Mouse (Mus musculus) neural tube, embryonic 13.5 days (tissue): ENCODE data around the gene Cpa5. TPM values are rescaled to one million over a fixed set of nuclear protein-coding genes. Genes with fewer than 3 reads are reported as not detected.

Experiments used
- ATAC-seq: fragments of 200-750 bp; cut with Nextera tagmentation; 2 replicates; pipeline ENCODE4 v1.8.0; 2017; ENCODE audit warnings: low read depth, mild to moderate bottlenecking, moderate TSS enrichment, moderate library complexity
- H3K27ac ChIP-seq: fragments of 300-500 bp; sonication (generic); replicated peaks from 2 replicates; pipeline ENCODE4 v1.5.1; 2015; ENCODE audit warnings: moderate library complexity, mild to moderate bottlenecking, inconsistent platforms
- H3K27me3 ChIP-seq: fragments of 300-500 bp; sonication (generic); 2 replicates; pipeline ENCODE4 v1.6.1; 2015; ENCODE audit warnings: mild to moderate bottlenecking, inconsistent platforms
- H3K36me3 ChIP-seq: fragments of 300-500 bp; sonication (generic); 2 replicates; pipeline ENCODE4 v1.6.1; 2015; ENCODE audit warnings: mild to moderate bottlenecking, inconsistent platforms
- H3K4me1 ChIP-seq: fragments of 300-500 bp; sonication (generic); replicated peaks from 2 replicates; pipeline ENCODE4 v1.6.1; 2015; ENCODE audit warnings: inconsistent platforms
- H3K4me2 ChIP-seq: fragments of 300-500 bp; sonication (generic); 2 replicates; pipeline ENCODE4 v1.6.1; 2015; ENCODE audit warnings: inconsistent platforms, mild to moderate bottlenecking, moderate library complexity
- H3K4me3 ChIP-seq: fragments of 300-500 bp; sonication (generic); 2 replicates; pipeline ENCODE4 v1.5.1; 2015; ENCODE audit warnings: mild to moderate bottlenecking, inconsistent platforms
- H3K9ac ChIP-seq: fragments of 300-500 bp; sonication (generic); 2 replicates; pipeline ENCODE4 v1.6.1; 2015; ENCODE audit warnings: moderate library complexity, mild to moderate bottlenecking, inconsistent platforms
- H3K9me3 ChIP-seq: fragments of 300-500 bp; sonication (generic); 2 replicates; pipeline ENCODE4 v1.6.1; 2016; ENCODE audit warnings: inconsistent platforms
- WGBS: fragments of 180-500 bp; shearing (Covaris S2); methylation state at CpG from one replicate; pipeline ENCODE4 v1.1.7; 2015; 5-methylcytosine and 5-hydroxymethylcytosine counted together
- polyA plus RNA-seq: library from polyadenylated mRNA; unstranded; fragments of >200 nt; fragmentation: Nextera tagmentation; extraction: Ambion mirVana; gene quantifications from 2 replicates; pipeline ENCODE4 v1.2.1, GENCODE M21; 2015

The Cpa5 gene
- polyA plus RNA-seq, 1 experiment from 2014 or later, result not detected

- Histone ChIP-seq H3K36me3 (no peaks in the 10 kb centered on the region), H3K4me2 (peak overlapping the region; percentile 40), H3K4me3 (no peak overlapping the region), H3K9me3 (no peaks in the 10 kb centered on the region), H3K27me3 (no peaks in the 10 kb centered on the region), H3K27ac (peak overlapping the region; percentile 92), H3K4me1 (peaks cover 57% of the 10 kb centered on the region), H3K9ac (peak overlapping the region; percentile 59)
- 40% methylated on average over 9 of the region's 9 CpGs for WGBS
- peak; percentile 57 for ATAC-seq
Observed at GRCm38 (mm10) chr6:30674714-30675280, 64.0 kb downstream of the Cpa5 start.

DNA sequence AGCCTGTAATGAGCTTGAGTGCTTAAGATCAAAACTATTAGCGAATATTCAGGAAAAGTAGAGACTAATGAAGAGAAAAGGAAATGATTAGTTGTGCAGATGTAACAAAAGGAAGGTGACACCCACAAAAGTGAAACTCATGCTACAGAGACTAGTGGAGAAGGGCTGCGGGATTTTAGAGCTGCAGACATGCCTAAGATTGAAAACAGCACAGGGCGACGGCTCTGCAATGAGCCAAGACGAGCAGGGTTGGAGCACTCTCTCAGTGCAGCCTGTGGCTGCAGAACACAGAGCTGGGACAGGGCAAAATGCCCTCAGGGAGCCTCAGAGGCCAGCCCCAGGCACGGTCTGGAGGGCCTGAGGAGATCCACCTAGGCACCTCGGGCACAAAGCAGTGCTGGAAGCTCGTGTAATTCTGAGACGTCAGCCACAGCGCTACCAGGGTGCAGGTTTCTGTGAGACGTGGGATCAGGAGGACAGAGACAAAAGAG lies 64.5 kb downstream of the Cpa5 start:
- Histone ChIP-seq H3K36me3 (no peaks in the 10 kb centered on the region), H3K27ac (peak overlapping the region; percentile 92), H3K9ac (peak overlapping the region; percentile 57), H3K9me3 (no peaks in the 10 kb centered on the region), H3K27me3 (no peaks in the 10 kb centered on the region), H3K4me2 (peak overlapping the region; percentile 40), H3K4me1 (peaks cover 57% of the 10 kb centered on the region), H3K4me3 (no peak overlapping the region)
- peak; percentile 45 for ATAC-seq
- 11% methylated on average over 11 of the region's 11 CpGs for WGBS

DNA sequence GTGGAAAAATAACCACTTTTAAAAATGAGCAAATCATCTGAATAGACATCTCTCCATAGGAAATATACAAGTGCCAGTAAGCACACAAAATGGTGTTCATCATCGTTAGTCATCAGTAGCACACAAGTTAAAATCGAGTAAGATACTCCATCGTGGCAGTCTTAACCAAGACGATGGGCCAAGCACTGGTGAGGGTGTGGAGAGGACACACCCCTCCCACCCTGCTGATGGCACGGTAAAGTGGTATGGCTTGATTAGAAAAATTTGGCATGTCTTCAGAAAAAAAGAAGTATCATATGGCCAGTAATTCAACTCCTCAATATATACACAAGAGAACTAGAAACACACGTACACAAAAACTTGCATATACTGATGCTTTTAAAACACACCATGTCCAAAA lies 65.7 kb downstream of the Cpa5 start:
- WGBS, result 87% methylated on average over 6 of the region's 6 CpGs
- ATAC-seq, result no peak
- no peak overlapping the region for H3K27ac ChIP-seq

GRCm38 (mm10) chr6:30677591-30677990 lies 66.8 kb downstream of the Cpa5 start:
- WGBS, result 79% methylated on average over 9 of the region's 9 CpGs
- Histone ChIP-seq H3K4me1 (peaks cover 55% of the 10 kb centered on the region), H3K27me3 (no peaks in the 10 kb centered on the region), H3K27ac (no peak overlapping the region), H3K9me3 (no peaks in the 10 kb centered on the region), H3K36me3 (no peaks in the 10 kb centered on the region), H3K4me3 (no peak overlapping the region), H3K9ac (no peak overlapping the region), H3K4me2 (no peak overlapping the region)
- ATAC-seq, result no peak

More for the DNA sequence above, 65.7 kb downstream of the Cpa5 start:
- Histone ChIP-seq H3K4me3 (no peak overlapping the region), H3K27me3 (no peaks in the 10 kb centered on the region), H3K4me1 (peaks cover 53% of the 10 kb centered on the region), H3K36me3 (no peaks in the 10 kb centered on the region), H3K4me2 (no peak overlapping the region), H3K9me3 (no peaks in the 10 kb centered on the region), H3K9ac (no peak overlapping the region)

GRCm38 (mm10) chr6:30678482-30678881 lies 67.7 kb downstream of the Cpa5 start:
- Histone ChIP-seq H3K27me3 (no peaks in the 10 kb centered on the region), H3K36me3 (no peaks in the 10 kb centered on the region), H3K9ac (peak overlapping the region; percentile 18; the same call in 1 of the 2 replicates), H3K4me2 (no peak overlapping the region), H3K27ac (peak overlapping the region; percentile 72), H3K4me3 (no peak overlapping the region), H3K4me1 (peaks cover 54% of the 10 kb centered on the region), H3K9me3 (no peaks in the 10 kb centered on the region)
- peak; percentile 69; the same call in 1 of the 2 replicates for ATAC-seq
- 37% methylated on average over 6 of the region's 6 CpGs for WGBS

DNA sequence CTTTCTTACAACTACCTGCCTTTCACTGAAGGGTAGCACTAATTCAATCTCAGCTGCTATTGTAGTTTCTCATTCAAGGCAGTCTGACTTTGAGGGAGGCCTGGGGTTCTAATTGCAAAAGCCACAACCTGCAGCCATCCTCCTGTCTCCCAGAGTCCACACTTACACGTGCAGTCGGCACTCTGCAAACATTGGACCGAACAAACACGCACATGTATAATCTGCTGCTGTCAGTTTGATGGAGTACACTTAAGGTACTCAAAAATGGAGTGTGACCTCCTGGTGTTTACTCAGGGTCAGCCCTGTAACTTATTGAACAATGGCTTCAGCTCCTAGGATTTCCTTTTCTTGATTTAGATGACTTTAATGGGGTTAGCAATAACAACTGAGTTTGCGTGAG lies 68.8 kb downstream of the Cpa5 start:
- H3K27ac ChIP-seq, result 0 out of 2 replicates have a peak overlapping the region, but pooled peaks have one; percentile 23
- H3K9me3 ChIP-seq, result no peaks in the 10 kb centered on the region
- no peak overlapping the region for H3K4me3 ChIP-seq
- no peaks in the 10 kb centered on the region for H3K36me3 ChIP-seq
- WGBS, result 64% methylated on average over 5 of the region's 5 CpGs
- no peaks in the 10 kb centered on the region for H3K27me3 ChIP-seq
- no peak for ATAC-seq
- peaks cover 43% of the 10 kb centered on the region for H3K4me1 ChIP-seq
- H3K9ac ChIP-seq, result peak overlapping the region; percentile 45; the same call in 1 of the 2 replicates
- no peak overlapping the region for H3K4me2 ChIP-seq

- 76% methylated on average over 7 of the region's 7 CpGs for WGBS
- no peak overlapping the region for H3K4me3 ChIP-seq
- no peak overlapping the region for H3K4me2 ChIP-seq
- no peaks in the 10 kb centered on the region for H3K36me3 ChIP-seq
- peaks cover 34% of the 10 kb centered on the region for H3K4me1 ChIP-seq
- ATAC-seq, result no peak
- no peak overlapping the region for H3K9ac ChIP-seq
- H3K27me3 ChIP-seq, result no peaks in the 10 kb centered on the region
- no peaks in the 10 kb centered on the region for H3K9me3 ChIP-seq
- no peak overlapping the region for H3K27ac ChIP-seq
Observed at GRCm38 (mm10) chr6:30680442-30680841, 69.6 kb downstream of the Cpa5 start.

Other genes starting within 250 kb of the Cpa5 start
- gene Zc3hc1, start 220.0 kb upstream of the Cpa5 start, polyA plus RNA-seq, result 59.0 and 59.6 TPM in 2 replicates
- gene Klhdc10, start 209.1 kb upstream of the Cpa5 start, polyA plus RNA-seq, result 27.8 and 31.4 TPM in 2 replicates
- 28.3 and 28.4 TPM in 2 replicates for gene Tmem209, start 101.2 kb upstream of the Cpa5 start, polyA plus RNA-seq
- gene Ssmem1, start 101.2 kb upstream of the Cpa5 start, polyA plus RNA-seq, result not detected in 2 replicates
- gene Cpa2, start 69.4 kb upstream of the Cpa5 start, polyA plus RNA-seq, result 6.2 and 7.8 TPM in 2 replicates
- 0.59 and 0.87 TPM in 2 replicates for gene Cpa4, start 42.6 kb upstream of the Cpa5 start, polyA plus RNA-seq
- 0.25 and 0.52 TPM in 2 replicates for gene Cpa1, start 28.2 kb downstream of the Cpa5 start, polyA plus RNA-seq
- gene Cep41, start 82.7 kb downstream of the Cpa5 start, polyA plus RNA-seq, result 12.2 and 17.4 TPM in 2 replicates
- 431 and 546 TPM in 2 replicates for gene Mest, start 112.5 kb downstream of the Cpa5 start, polyA plus RNA-seq